Mouse (Mus musculus) bone marrow, adult 2 months (tissue): ENCODE results near the gene Ppm1a.

Source experiments
- CTCF ChIP-seq: fragments of 200-500 bp; IDR thresholded peaks from 2 replicates; pipeline ENCODE4 v1.5.1; 2011; ENCODE audit warnings: low read length, control low read depth; ENCODE audit not compliant: control insufficient read depth, insufficient read depth
- POLR2A ChIP-seq: fragments of 200-500 bp; IDR thresholded peaks from 2 replicates; pipeline ENCODE4 v1.6.1; 2011; ENCODE audit warnings: low read depth, mild to moderate bottlenecking, control low read depth, low read length, borderline replicate concordance; ENCODE audit not compliant: control insufficient read depth

GRCm38 (mm10) chr12:72750016-72750415 is 7.2 kb upstream of the Ppm1a start:
- TF ChIP-seq CTCF (no peak), POLR2A (no peak)
